Mouse (Mus musculus) hindbrain, embryonic 14.5 days (tissue): ENCODE data around the gene Lypd6b. TPM values are rescaled to one million over a fixed set of nuclear protein-coding genes. Genes with fewer than 3 reads are reported as not detected.

Experiments used
- ATAC-seq: fragments of 200-750 bp; cut with Nextera tagmentation; 2 replicates; pipeline ENCODE4 v1.8.0; 2017; ENCODE audit warnings: moderate number of reproducible peaks, mild to moderate bottlenecking, moderate TSS enrichment, moderate library complexity; ENCODE audit not compliant: low FRiP score
- DNase-seq: peaks from one replicate; pipeline ENCODE4 v3.0.0-alpha.2; 2015; ENCODE audit warnings: low spot score
- H3K27ac ChIP-seq: fragments of 300-500 bp; sonication (generic); 2 replicates; pipeline ENCODE4 v1.5.1; 2014; ENCODE audit warnings: mild to moderate bottlenecking, moderate library complexity
- H3K27me3 ChIP-seq: fragments of 300-500 bp; sonication (generic); 2 replicates; pipeline ENCODE4 v1.6.1; 2014; ENCODE audit warnings: mild to moderate bottlenecking, low read length, mixed read lengths; ENCODE audit not compliant: control insufficient read depth, insufficient read depth
- H3K36me3 ChIP-seq: fragments of 300-500 bp; sonication (generic); replicated peaks from 2 replicates; pipeline ENCODE4 v1.6.1; 2014; ENCODE audit not compliant: control insufficient read depth, insufficient read depth
- H3K4me1 ChIP-seq: fragments of 300-500 bp; sonication (generic); replicated peaks from 2 replicates; pipeline ENCODE4 v1.6.1; 2014; ENCODE audit warnings: antibody characterized with exemption, low read length, mixed read lengths; ENCODE audit not compliant: control insufficient read depth, insufficient read depth
- H3K4me2 ChIP-seq: fragments of 300-500 bp; sonication (generic); replicated peaks from 2 replicates; pipeline ENCODE4 v1.6.1; 2014; ENCODE audit warnings: mild to moderate bottlenecking, moderate library complexity
- H3K4me3 ChIP-seq: fragments of 300-500 bp; sonication (generic); replicated peaks from 2 replicates; pipeline ENCODE4 v1.5.1; 2014; ENCODE audit warnings: mild to moderate bottlenecking, low read length
- H3K9ac ChIP-seq: fragments of 300-500 bp; sonication (generic); 2 replicates; pipeline ENCODE4 v1.6.1; 2014
- H3K9me3 ChIP-seq: fragments of 300-500 bp; sonication (generic); 2 replicates; pipeline ENCODE4 v1.6.1; 2016; ENCODE audit warnings: low read length; ENCODE audit not compliant: control insufficient read depth
- whole genome bisulfite sequencing: fragments of 180-500 bp; shearing (Covaris S2); extraction: QIAGEN DNeasy Blood & Tissue Kit; methylation state at CpG from one replicate; pipeline ENCODE4 v1.1.7; 2014; 5-methylcytosine and 5-hydroxymethylcytosine counted together
- polyA plus RNA-seq: library from polyadenylated mRNA; unstranded; fragments of >200 nt; fragmentation: Nextera tagmentation; extraction: Ambion mirVana; gene quantifications from 2 replicates; pipeline ENCODE4 v1.2.1, GENCODE M21; 2014

The Lypd6b gene
- polyA plus RNA-seq, 1 experiment from 2014 or later, result 14.6 TPM

DNA sequence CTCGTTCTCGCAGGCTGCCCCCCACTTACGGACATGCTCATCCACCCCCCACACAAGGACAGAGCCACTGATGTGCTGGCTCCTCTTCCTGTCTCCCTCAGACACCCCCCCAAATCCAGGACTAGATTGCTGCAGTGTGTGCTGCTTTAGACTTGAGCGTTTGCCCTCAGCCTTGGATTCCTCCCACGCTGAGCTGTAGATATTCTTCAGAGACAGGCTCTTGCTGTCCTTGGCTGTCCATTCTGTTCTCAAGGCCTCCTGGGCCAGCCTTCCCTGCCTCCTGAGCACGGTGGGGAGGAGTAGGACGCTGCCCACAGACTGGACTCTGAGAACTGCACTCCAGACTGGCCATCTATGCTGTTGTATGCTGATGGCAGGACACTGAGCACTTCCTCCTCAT is 40.5 kb upstream of the Lypd6b start:
- Histone ChIP-seq H3K4me2 (no peak overlapping the region), H3K36me3 (peaks cover 95% of the 10 kb centered on the region), H3K4me1 (peaks cover 25% of the 10 kb centered on the region), H3K4me3 (no peak overlapping the region), H3K9me3 (no peaks in the 10 kb centered on the region), H3K27me3 (no peaks in the 10 kb centered on the region), H3K27ac (no peak overlapping the region), H3K9ac (no peak overlapping the region)
- 88% methylated on average over 7 of the region's 7 CpGs for WGBS
- no peak for ATAC-seq
- no peak for DNase-seq

DNA sequence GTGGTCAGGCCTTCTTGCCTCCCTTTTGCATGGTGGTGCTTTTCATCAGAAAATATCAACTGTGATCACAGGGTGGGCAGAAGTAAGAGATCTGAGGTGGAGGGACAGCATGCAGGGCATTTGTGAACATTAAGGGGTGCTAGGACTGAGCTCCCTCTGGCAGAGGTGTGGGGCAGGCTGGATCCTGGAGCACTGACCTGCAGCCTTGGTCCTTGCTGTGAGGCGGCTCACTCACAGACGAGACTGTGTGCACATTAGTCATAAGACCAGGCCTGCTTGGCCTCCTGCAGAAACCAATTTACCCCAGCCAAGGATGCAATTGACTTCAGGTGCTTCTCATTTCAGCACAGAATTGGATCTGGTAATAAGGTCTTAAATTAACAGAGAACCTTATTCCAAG is 39.8 kb upstream of the Lypd6b start:
- no peaks in the 10 kb centered on the region for H3K27me3 ChIP-seq
- H3K4me3 ChIP-seq, result no peak overlapping the region
- H3K4me2 ChIP-seq, result no peak overlapping the region
- DNase-seq (no peak), ATAC-seq (no peak)
- H3K9me3 ChIP-seq, result no peaks in the 10 kb centered on the region
- 62% methylated on average over 2 of the region's 2 CpGs for WGBS
- peaks cover 19% of the 10 kb centered on the region for H3K4me1 ChIP-seq
- H3K36me3 ChIP-seq, result peaks cover 95% of the 10 kb centered on the region
- H3K9ac ChIP-seq, result no peak overlapping the region
- peak overlapping the region; percentile 39; the same call in 1 of the 2 replicates for H3K27ac ChIP-seq

DNA sequence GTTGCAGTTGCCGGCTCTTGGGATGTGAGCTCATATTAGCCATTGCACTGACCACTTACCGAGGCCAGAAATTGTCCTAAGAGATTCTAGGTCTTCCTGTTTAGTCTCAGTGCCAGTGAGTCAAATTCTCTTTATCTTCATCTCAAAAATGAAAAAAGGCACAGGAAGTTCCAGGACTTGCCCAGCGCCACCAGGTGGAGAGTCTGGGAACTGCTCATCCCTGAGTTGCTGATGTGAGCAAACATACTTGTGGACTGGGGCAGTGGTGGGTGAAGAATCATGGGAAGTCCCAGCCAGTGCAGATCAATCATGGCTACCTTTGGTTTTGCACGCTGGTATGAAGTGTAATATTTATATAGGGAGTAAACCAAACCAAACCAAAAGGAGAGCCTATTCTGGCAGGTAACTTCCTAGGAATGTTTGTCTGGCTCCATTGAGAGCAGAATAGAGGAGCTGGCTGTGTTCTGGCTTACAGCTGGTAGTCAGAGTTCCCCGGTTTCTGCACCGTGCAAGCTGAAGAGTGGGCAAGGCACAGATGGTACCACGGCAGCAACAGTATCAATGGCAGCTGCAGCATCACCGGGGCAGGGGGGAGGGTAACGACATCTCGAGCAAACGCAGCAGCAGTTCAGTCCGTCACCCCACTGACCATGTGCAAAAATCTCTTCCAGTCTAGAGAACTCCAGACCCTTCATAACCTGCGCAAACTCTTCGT is 38.7 kb upstream of the Lypd6b start:
- WGBS, result 80% methylated on average over 14 of the region's 14 CpGs
- H3K36me3 ChIP-seq, result peaks cover 96% of the 10 kb centered on the region
- no peak overlapping the region for H3K4me3 ChIP-seq
- no peaks in the 10 kb centered on the region for H3K9me3 ChIP-seq
- peaks cover 8% of the 10 kb centered on the region for H3K4me1 ChIP-seq
- H3K4me2 ChIP-seq, result no peak overlapping the region
- DNase-seq (peak; percentile 49), ATAC-seq (no peak)
- no peak overlapping the region for H3K9ac ChIP-seq
- no peak overlapping the region for H3K27ac ChIP-seq
- no peaks in the 10 kb centered on the region for H3K27me3 ChIP-seq

DNA sequence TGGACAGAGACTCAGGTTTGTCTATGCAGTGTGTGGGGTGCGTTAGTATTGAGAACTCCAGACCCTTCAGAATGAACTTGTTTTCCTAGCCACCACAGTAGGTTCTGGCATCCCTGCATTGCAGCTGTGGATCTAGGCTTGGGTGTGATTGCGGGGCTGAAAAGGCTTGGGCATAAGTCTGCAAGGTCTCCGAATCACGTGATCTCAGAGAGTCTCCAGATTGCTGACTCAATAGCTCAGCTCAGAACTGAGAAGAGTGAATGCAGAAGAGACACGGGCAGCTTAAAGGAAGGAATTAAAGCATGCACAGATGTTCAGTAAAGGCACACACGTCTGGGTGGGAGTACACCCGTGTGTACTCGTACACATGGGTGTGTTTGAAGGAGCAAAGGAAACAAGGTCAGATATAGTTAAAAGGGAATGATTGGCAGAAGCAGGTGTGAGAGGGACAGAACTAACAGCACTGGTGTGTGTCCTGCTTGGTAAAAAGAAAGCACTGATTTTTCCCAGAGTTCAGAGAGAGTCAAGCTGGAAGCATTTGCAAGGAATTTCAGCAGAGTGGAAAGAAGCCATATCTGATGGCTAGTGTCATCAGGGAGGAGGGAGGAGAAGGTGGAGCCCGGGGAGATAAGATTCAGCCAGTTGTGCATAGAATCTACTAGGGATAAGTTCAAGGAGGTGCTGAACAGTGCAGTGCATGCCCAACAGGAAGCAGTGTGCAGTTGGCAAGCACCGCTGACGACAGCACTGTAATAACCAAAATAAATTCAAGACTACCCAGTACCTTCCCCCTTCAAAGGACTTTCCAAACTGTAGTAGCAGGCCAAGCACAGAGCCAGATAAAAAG is 37.5 kb upstream of the Lypd6b start:
- ATAC-seq, result no peak
- H3K36me3 ChIP-seq, result peaks cover 97% of the 10 kb centered on the region

DNA sequence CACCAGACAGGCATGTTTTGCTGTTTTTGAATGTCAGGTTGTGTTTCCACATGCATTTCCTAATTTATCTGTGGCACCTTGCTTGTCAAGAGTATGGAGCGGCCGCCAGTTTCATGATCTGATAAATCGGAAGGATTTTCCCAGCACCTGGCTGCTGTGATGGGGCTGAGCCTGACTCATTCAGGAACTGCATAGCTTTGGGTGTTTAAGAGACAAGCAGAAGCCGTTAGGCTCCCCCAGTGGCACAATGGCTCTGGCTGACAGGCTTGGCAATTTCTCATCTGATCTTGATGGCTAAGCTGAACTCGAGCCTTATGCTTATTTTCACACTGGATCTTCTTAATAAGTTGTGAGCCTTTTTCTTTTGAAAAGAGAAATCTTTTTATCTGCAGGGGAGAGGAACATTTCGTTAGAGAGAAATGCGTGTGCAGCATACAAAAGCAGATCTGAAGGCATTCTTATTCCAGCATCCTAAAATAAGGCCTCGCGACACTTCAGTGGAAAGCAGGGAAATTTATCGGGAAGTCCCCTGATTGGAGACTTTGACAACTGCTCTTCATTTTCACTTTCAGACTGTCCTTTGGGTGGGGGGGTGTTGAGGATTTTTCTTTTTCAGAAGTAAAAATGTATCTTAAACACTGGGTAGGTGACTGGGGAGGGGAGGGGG is 35.8 kb upstream of the Lypd6b start:
- H3K9me3 ChIP-seq, result no peaks in the 10 kb centered on the region
- H3K4me3 ChIP-seq, result no peak overlapping the region
- H3K9ac ChIP-seq, result no peak overlapping the region
- DNase-seq, result no peak
- 0 out of 2 replicates have a peak overlapping the region, but pooled peaks have one; percentile 10 for H3K27ac ChIP-seq
- H3K4me1 ChIP-seq, result peaks cover 4% of the 10 kb centered on the region; the same call in 1 of the 2 replicates
- H3K4me2 ChIP-seq, result no peak overlapping the region
- 79% methylated on average over 10 of the region's 10 CpGs for WGBS
- H3K36me3 ChIP-seq, result peaks cover 92% of the 10 kb centered on the region
- ATAC-seq, result no peak
- H3K27me3 ChIP-seq, result no peaks in the 10 kb centered on the region

More for the DNA sequence above, 37.5 kb upstream of the Lypd6b start:
- Histone ChIP-seq H3K9ac (no peak overlapping the region), H3K27ac (no peak overlapping the region), H3K4me2 (no peak overlapping the region), H3K4me3 (no peak overlapping the region), H3K27me3 (no peaks in the 10 kb centered on the region), H3K4me1 (peaks cover 2% of the 10 kb centered on the region; the same call in 1 of the 2 replicates), H3K9me3 (no peaks in the 10 kb centered on the region)
- no peak for DNase-seq
- 87% methylated on average over 11 of the region's 11 CpGs for WGBS

DNA sequence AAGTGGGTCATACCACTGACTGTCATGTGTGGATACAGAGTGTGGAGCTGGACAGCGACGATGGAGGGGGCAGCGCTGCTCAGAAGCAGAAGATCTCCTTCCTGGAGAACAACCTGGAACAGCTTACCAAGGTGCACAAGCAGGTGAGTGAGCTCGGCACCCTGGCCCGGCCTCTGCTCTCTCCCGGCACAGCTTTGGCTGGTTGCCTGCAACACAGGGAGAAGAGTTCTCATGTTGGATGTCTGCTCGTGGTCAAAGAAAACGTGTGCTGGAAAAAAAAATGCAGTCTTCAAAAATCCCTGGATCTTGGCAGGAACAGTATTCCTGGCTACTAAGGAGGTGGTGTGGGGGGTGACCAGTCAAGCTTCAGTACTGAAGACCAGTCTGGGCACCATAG is 35.3 kb upstream of the Lypd6b start:
- H3K4me1 ChIP-seq, result peaks cover 4% of the 10 kb centered on the region; the same call in 1 of the 2 replicates
- H3K4me3 ChIP-seq, result no peak overlapping the region
- no peak overlapping the region for H3K9ac ChIP-seq
- no peaks in the 10 kb centered on the region for H3K27me3 ChIP-seq
- ATAC-seq, result no peak
- no peak overlapping the region for H3K27ac ChIP-seq
- no peaks in the 10 kb centered on the region for H3K9me3 ChIP-seq
- H3K36me3 ChIP-seq, result peaks cover 92% of the 10 kb centered on the region
- 90% methylated on average over 8 of the region's 8 CpGs for WGBS
- H3K4me2 ChIP-seq, result no peak overlapping the region
- no peak for DNase-seq

DNA sequence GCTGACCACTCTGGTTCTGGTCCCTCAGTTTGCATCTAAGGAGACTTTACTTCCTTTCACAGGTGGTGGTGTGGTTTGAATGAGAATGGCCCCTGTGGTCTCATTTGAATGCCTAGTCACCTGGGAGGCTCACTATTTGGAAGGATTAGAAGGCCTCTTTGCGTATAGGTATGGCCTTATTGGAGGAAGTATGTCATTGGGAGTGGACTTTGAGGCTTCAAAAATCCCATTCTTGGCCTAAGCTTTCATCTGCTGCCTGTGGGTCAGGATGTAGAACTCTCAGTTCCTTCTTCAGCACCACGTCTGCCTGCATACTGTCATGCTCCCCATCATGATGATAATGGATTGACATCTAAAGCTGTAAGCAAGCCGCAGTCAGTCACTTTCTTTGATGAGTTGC is 34.4 kb upstream of the Lypd6b start:
- WGBS, result 93% methylated on average over 3 of the region's 3 CpGs
- H3K4me2 ChIP-seq, result no peak overlapping the region
- no peak overlapping the region for H3K9ac ChIP-seq
- H3K27ac ChIP-seq, result no peak overlapping the region
- peaks cover 4% of the 10 kb centered on the region; the same call in 1 of the 2 replicates for H3K4me1 ChIP-seq
- ATAC-seq (no peak), DNase-seq (no peak)
- no peak overlapping the region for H3K4me3 ChIP-seq
- no peaks in the 10 kb centered on the region for H3K9me3 ChIP-seq
- H3K36me3 ChIP-seq, result peaks cover 92% of the 10 kb centered on the region
- no peaks in the 10 kb centered on the region for H3K27me3 ChIP-seq

DNA sequence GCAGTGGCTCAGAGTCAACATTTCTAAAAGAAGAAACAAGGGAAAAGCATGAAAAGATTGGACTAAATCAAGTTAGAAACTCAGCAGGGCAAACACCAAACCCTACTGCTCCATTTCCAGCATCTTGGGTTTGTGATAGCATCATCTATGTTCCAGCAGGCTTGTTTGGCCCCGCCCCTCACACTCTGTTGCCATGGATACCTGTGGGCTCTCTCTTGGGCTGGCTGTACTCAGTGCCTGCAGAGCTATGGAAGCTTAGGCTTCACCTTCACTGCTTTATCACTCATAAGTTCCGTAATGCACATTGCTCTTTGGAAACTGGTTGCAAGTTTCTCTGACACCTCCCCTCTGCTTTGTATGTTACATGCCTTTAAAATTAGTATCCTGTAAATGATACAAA is 32.4 kb upstream of the Lypd6b start:
- peaks cover 92% of the 10 kb centered on the region for H3K36me3 ChIP-seq
- 68% methylated on average over 2 of the region's 2 CpGs for WGBS

DNA sequence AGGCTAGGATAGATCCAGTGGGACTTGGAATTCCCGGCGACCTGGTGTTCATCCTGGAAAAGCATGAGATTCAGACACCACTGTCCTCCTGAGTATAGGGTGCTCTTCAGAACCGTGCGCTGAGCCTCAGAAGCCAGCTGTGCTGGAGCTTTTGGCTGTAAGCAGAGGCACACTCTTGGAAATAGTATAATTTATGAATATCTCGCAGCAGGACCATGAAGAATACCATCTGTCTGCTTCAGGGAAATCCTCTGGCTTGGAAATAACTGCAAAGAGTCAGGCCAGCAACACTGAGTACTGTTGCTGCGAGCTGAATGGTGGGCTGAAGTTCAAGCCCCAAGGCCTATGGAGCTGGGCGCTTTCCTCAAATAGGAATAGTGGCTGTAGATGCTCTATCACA is 29.9 kb upstream of the Lypd6b start:
- no peak for ATAC-seq

More for the DNA sequence above, 32.4 kb upstream of the Lypd6b start:
- no peak overlapping the region for H3K4me3 ChIP-seq
- no peak overlapping the region for H3K9ac ChIP-seq
- ATAC-seq (0 out of 2 replicates have a peak, but pooled peaks have one; percentile 56), DNase-seq (no peak)
- H3K27me3 ChIP-seq, result no peaks in the 10 kb centered on the region
- peaks cover 4% of the 10 kb centered on the region; the same call in 1 of the 2 replicates for H3K4me1 ChIP-seq
- no peak overlapping the region for H3K4me2 ChIP-seq
- no peak overlapping the region for H3K27ac ChIP-seq
- H3K9me3 ChIP-seq, result no peaks in the 10 kb centered on the region

More for the DNA sequence above, 29.9 kb upstream of the Lypd6b start:
- Histone ChIP-seq H3K4me3 (no peak overlapping the region), H3K36me3 (peaks cover 93% of the 10 kb centered on the region), H3K4me2 (no peak overlapping the region), H3K27ac (no peak overlapping the region), H3K27me3 (no peaks in the 10 kb centered on the region), H3K4me1 (peaks cover 4% of the 10 kb centered on the region; the same call in 1 of the 2 replicates), H3K9ac (no peak overlapping the region), H3K9me3 (no peaks in the 10 kb centered on the region)
- DNase-seq, result no peak
- 93% methylated on average over 7 of the region's 7 CpGs for WGBS
